Mouse (Mus musculus): ENCODE data around the gene Olfr1170.

Gene Olfr1170

DNA sequence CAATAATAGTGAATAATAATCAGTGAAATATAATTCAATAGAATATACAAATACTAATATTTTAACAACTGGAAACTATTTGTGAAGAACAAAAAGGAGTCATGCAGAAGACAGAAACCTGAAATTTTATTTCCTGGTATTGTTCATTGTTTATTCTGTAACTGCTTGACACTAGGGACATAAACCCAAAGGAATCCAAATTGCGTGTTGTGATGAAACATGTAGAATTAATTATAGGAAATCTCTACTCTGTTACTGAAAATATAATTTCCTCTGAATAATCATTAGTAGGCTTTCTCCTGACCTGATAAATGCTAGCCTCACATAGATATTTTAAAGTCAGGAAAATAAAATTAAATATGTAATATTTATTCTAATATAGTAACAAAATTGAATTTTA is at the start of gene Olfr1170:
TSS of gene Olfr1170 (minus strand) at position 101 of the 400 bp plus-strand sequence.
- DNase-seq (ENCODE audit: low read depth): no peak

GRCm38 (mm10) chr2:88220784-88221183 is 7.3 kb downstream of the Olfr1170 start:
- no peak for DNase-seq (ENCODE audit: low read depth)

GRCm38 (mm10) chr2:88181580-88181979 is 46.6 kb downstream of the Olfr1170 start, which contains the start of gene Olfr1168:
TSS of gene Olfr1168 (plus strand) at chr2:88181880.
- no peak for DNase-seq (ENCODE audit: low read depth)
